Mouse (Mus musculus): Measurements from ENCODE around the gene Zfp335. TPM values are rescaled to one million over a fixed set of nuclear protein-coding genes. Genes with fewer than 3 reads are reported as not detected.

Gene Zfp335
- polyA plus RNA-seq, 1 experiment from 2014 or later, result 11.3 TPM

DNA sequence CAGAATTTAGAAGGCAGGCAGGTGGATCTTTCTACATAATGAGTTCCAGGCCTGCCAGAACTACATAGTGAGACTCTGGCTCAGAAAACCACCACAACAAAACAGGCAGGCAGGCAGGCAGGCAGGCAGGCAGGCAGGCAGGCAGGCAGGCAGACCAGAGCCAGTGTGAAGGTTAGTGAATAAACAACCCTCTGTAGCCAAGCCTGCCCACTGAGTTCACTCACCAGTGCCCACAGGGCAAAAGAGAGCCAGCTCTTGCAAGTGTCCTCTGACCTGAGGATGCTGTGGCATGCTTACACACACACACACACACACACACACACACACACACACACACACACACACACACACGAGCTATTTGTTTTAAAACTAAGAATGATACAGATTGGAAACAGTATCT, 8.1 kb downstream of the Zfp335 start:
- H3K4me2 ChIP-seq (ENCODE audit: low read depth, low read length), result no peak overlapping the region
- 0 out of 2 replicates have a peak, but pooled peaks cover 4% of the 10 kb centered on the region for H3K9me3 ChIP-seq (replicated peaks; ENCODE audit: control insufficient read depth, low read length)
- no peaks in the 10 kb centered on the region for H3K27me3 ChIP-seq (ENCODE audit: control insufficient read depth, insufficient read depth, low read length)
- ATAC-seq (ENCODE audit: insufficient read depth, low FRiP score), result no peak
- whole genome bisulfite sequencing, result 58% methylated on average over 1 of the region's 1 CpGs
- H3K4me1 ChIP-seq (ENCODE audit: control insufficient read depth, insufficient read depth, low read length), result no peaks in the 10 kb centered on the region
- peaks cover 60% of the 10 kb centered on the region for H3K36me3 ChIP-seq (ENCODE audit: control insufficient read depth, insufficient read depth, low read length)
- no peak overlapping the region for H3K4me3 ChIP-seq (replicated peaks; ENCODE audit: low read length)
- H3K27ac ChIP-seq (ENCODE audit: low read length), result no peak overlapping the region
- no peak overlapping the region for H3K9ac ChIP-seq (ENCODE audit: low read length)

- H3K4me2 ChIP-seq (ENCODE audit: low read depth, low read length), result no peak overlapping the region
- H3K9me3 ChIP-seq (replicated peaks; ENCODE audit: control insufficient read depth, low read length), result 0 out of 2 replicates have a peak, but pooled peaks cover 4% of the 10 kb centered on the region
- 0 out of 2 replicates have a peak, but pooled peaks have one; percentile 23 for ATAC-seq (ENCODE audit: insufficient read depth, low FRiP score)
- no peak overlapping the region for H3K27ac ChIP-seq (ENCODE audit: low read length)
- no peaks in the 10 kb centered on the region for H3K4me1 ChIP-seq (ENCODE audit: control insufficient read depth, insufficient read depth, low read length)
- H3K27me3 ChIP-seq (ENCODE audit: control insufficient read depth, insufficient read depth, low read length), result no peaks in the 10 kb centered on the region
- peaks cover 50% of the 10 kb centered on the region for H3K36me3 ChIP-seq (ENCODE audit: control insufficient read depth, insufficient read depth, low read length)
- WGBS, result 92% methylated on average over 13 of the region's 13 CpGs
- no peak overlapping the region for H3K9ac ChIP-seq (ENCODE audit: low read length)
- no peak overlapping the region for H3K4me3 ChIP-seq (replicated peaks; ENCODE audit: low read length)
Observed at GRCm38 (mm10) chr2:164901380-164901779, 10.2 kb downstream of the Zfp335 start.

DNA sequence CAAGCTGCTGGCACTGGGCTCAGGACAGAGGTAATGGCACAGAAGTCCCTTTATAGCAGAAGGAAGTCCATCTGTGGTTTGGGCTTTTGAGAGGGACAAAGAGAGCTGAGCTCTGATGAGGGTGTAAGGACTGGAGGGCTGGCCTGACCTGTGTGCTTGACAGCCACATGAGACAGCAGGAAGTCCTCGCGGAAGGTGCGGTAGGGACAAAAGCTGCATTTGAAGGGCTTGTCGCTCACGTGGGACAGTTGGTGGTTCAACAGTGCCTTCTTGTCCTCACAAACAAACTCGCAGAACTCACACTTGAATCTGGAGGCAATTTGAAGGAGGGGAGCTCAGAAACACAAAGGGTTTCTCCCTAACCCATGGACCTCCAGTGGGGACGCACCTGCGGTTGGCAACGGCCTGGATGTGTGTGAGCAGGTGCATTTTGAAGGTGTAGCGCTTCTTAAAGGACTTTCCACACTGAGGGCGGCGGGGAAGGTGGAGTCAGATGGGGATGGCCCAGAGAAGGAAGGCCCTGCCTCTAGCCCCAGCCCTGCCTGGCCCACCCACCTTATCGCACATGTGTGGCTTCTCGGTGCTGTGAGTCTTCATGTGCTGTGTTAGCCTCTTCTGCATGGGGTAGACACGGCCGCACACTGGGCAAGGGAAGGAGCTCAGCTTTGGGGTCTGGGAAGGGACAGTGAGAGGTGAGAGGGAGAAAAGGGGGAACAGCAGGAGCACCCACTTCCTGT, 11.7 kb downstream of the Zfp335 start:
- no peak overlapping the region for H3K9ac ChIP-seq (ENCODE audit: low read length)
- H3K9me3 ChIP-seq (replicated peaks; ENCODE audit: control insufficient read depth, low read length), result no peaks in the 10 kb centered on the region
- H3K4me1 ChIP-seq (ENCODE audit: control insufficient read depth, insufficient read depth, low read length), result no peaks in the 10 kb centered on the region
- no peak overlapping the region for H3K27ac ChIP-seq (ENCODE audit: low read length)
- H3K27me3 ChIP-seq (ENCODE audit: control insufficient read depth, insufficient read depth, low read length), result no peaks in the 10 kb centered on the region
- ATAC-seq (ENCODE audit: insufficient read depth, low FRiP score), result no peak
- 90% methylated on average over 16 of the region's 16 CpGs for WGBS
- H3K36me3 ChIP-seq (ENCODE audit: control insufficient read depth, insufficient read depth, low read length), result peaks cover 48% of the 10 kb centered on the region
- no peak overlapping the region for H3K4me3 ChIP-seq (replicated peaks; ENCODE audit: low read length)
- no peak overlapping the region for H3K4me2 ChIP-seq (ENCODE audit: low read depth, low read length)

GRCm38 (mm10) chr2:164899034-164899433, 12.5 kb downstream of the Zfp335 start:
- H3K27ac ChIP-seq (ENCODE audit: low read length), result no peak overlapping the region
- H3K36me3 ChIP-seq (ENCODE audit: control insufficient read depth, insufficient read depth, low read length), result peaks cover 50% of the 10 kb centered on the region
- no peaks in the 10 kb centered on the region for H3K4me1 ChIP-seq (ENCODE audit: control insufficient read depth, insufficient read depth, low read length)
- no peak for ATAC-seq (ENCODE audit: insufficient read depth, low FRiP score)
- no peaks in the 10 kb centered on the region for H3K9me3 ChIP-seq (replicated peaks; ENCODE audit: control insufficient read depth, low read length)
- no peak overlapping the region for H3K9ac ChIP-seq (ENCODE audit: low read length)
- no peaks in the 10 kb centered on the region for H3K27me3 ChIP-seq (ENCODE audit: control insufficient read depth, insufficient read depth, low read length)
- no peak overlapping the region for H3K4me2 ChIP-seq (ENCODE audit: low read depth, low read length)
- H3K4me3 ChIP-seq (replicated peaks; ENCODE audit: low read length), result no peak overlapping the region
- 94% methylated on average over 15 of the region's 15 CpGs for WGBS

DNA sequence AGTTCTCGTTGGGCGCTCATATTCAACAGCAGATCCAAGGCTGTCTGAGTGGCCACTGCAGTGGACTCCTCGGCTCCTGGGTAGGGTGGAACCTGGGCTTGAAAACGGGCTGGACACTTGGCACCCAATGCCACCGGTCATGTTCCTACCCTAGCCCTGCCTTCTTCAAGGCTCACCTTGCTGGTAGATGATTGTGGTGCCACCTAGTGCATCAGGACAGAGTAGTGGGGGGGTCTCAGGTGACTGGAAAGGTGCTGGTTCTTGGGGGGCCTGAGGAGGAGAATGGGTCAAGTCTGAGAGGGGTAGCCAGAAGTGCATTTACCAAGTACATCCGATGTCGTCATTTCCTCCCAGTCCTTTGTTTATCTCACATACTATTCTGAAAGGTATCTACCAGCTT, 13.5 kb downstream of the Zfp335 start:
- no peak for ATAC-seq (ENCODE audit: insufficient read depth, low FRiP score)
- Histone ChIP-seq H3K4me1 (ENCODE audit: control insufficient read depth, insufficient read depth, low read length) (no peaks in the 10 kb centered on the region), H3K36me3 (ENCODE audit: control insufficient read depth, insufficient read depth, low read length) (peaks cover 55% of the 10 kb centered on the region), H3K4me3 (replicated peaks; ENCODE audit: low read length) (no peak overlapping the region), H3K9me3 (replicated peaks; ENCODE audit: control insufficient read depth, low read length) (no peaks in the 10 kb centered on the region), H3K27ac (ENCODE audit: low read length) (no peak overlapping the region), H3K9ac (ENCODE audit: low read length) (no peak overlapping the region), H3K27me3 (ENCODE audit: control insufficient read depth, insufficient read depth, low read length) (no peaks in the 10 kb centered on the region), H3K4me2 (ENCODE audit: low read depth, low read length) (no peak overlapping the region)
- WGBS, result 92% methylated on average over 7 of the region's 7 CpGs

DNA sequence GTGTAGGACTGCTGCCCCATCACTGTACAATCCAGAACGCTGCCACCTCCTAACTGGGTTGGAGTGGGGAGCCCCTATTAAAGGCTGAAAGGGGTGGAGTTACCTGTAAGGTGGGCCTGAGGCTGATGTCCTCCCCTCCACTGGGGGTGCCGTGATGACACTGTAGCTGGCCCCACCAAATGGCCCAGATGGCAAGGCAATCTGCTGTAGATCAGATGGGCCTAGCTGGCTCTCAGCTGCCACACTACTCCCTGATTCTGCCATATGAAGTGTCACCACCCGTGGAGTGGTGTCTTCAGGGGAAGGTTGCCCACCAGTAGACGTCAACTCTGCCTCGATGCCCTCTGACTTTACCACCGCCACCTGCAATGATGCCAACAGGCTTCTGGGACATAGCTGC, 15.7 kb downstream of the Zfp335 start:
- no peak for ATAC-seq (ENCODE audit: insufficient read depth, low FRiP score)

DNA sequence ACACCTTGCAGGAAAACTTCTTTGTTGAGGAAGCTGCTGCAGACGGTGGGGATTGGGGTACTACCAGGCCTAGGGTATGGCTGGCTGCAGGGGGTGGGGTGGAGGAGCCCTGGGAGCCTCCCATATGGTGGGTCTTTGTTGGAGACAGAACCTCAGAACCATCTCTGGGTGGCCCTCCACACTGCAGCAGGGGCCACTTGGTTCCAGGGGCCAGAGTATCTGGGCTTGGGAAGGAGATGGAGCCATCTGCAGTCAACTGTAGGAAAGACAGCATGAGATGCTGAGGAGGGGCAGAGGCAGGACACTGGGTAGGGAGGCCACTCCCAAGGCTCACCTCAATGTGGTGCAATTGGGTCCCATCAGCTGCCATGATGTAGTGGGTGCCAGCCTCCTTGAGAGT, 16.9 kb downstream of the Zfp335 start:
- no peaks in the 10 kb centered on the region for H3K27me3 ChIP-seq (ENCODE audit: control insufficient read depth, insufficient read depth, low read length)
- no peak overlapping the region for H3K4me2 ChIP-seq (ENCODE audit: low read depth, low read length)
- H3K4me3 ChIP-seq (replicated peaks; ENCODE audit: low read length), result no peak overlapping the region
- ATAC-seq (ENCODE audit: insufficient read depth, low FRiP score), result no peak
- no peaks in the 10 kb centered on the region for H3K9me3 ChIP-seq (replicated peaks; ENCODE audit: control insufficient read depth, low read length)
- peaks cover 59% of the 10 kb centered on the region for H3K36me3 ChIP-seq (ENCODE audit: control insufficient read depth, insufficient read depth, low read length)
- no peak overlapping the region for H3K27ac ChIP-seq (ENCODE audit: low read length)
- H3K4me1 ChIP-seq (ENCODE audit: control insufficient read depth, insufficient read depth, low read length), result no peaks in the 10 kb centered on the region
- H3K9ac ChIP-seq (ENCODE audit: low read length), result no peak overlapping the region
- 68% methylated on average over 1 of the region's 1 CpGs for WGBS

More for the DNA sequence above, 15.7 kb downstream of the Zfp335 start:
- Histone ChIP-seq H3K9ac (ENCODE audit: low read length) (no peak overlapping the region), H3K27me3 (ENCODE audit: control insufficient read depth, insufficient read depth, low read length) (no peaks in the 10 kb centered on the region), H3K36me3 (ENCODE audit: control insufficient read depth, insufficient read depth, low read length) (peaks cover 51% of the 10 kb centered on the region), H3K4me2 (ENCODE audit: low read depth, low read length) (no peak overlapping the region), H3K4me1 (ENCODE audit: control insufficient read depth, insufficient read depth, low read length) (no peaks in the 10 kb centered on the region), H3K4me3 (replicated peaks; ENCODE audit: low read length) (no peak overlapping the region), H3K27ac (ENCODE audit: low read length) (no peak overlapping the region), H3K9me3 (replicated peaks; ENCODE audit: control insufficient read depth, low read length) (no peaks in the 10 kb centered on the region)
- 88% methylated on average over 6 of the region's 6 CpGs for WGBS

GRCm38 (mm10) chr2:164894048-164894447, 17.5 kb downstream of the Zfp335 start:
- Histone ChIP-seq H3K27ac (ENCODE audit: low read length) (no peak overlapping the region), H3K9me3 (replicated peaks; ENCODE audit: control insufficient read depth, low read length) (no peaks in the 10 kb centered on the region), H3K27me3 (ENCODE audit: control insufficient read depth, insufficient read depth, low read length) (no peaks in the 10 kb centered on the region), H3K9ac (ENCODE audit: low read length) (no peak overlapping the region), H3K4me3 (replicated peaks; ENCODE audit: low read length) (no peak overlapping the region), H3K36me3 (ENCODE audit: control insufficient read depth, insufficient read depth, low read length) (peaks cover 59% of the 10 kb centered on the region), H3K4me2 (ENCODE audit: low read depth, low read length) (no peak overlapping the region), H3K4me1 (ENCODE audit: control insufficient read depth, insufficient read depth, low read length) (no peaks in the 10 kb centered on the region)
- ATAC-seq (ENCODE audit: insufficient read depth, low FRiP score), result no peak
- WGBS, result 67% methylated on average over 5 of the region's 5 CpGs

DNA sequence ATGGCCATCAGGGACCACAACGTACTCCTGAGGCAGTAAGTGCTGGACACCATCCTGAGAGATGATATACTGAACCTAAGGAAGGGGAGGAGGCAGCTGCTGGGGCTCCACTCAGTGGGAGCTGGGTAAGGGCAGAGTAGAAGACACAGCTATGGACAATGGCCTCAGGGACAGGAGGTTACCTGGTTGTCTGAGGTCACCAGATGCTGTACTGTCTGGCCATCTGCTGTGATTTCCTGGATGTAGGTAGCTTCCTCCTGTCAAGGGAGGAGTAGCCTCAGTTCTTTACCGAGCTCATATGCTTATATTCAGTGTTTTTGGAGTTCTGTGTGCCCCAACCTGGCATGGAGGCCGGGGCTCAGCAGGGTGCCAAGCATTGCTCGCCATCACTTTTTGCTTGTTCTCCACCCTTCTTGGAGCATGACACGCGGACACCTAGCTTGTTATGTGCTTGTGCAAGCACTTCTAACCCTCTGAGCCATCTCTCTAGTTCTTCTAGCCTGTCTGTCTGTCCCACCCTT, 18.8 kb downstream of the Zfp335 start:
- Histone ChIP-seq H3K36me3 (ENCODE audit: control insufficient read depth, insufficient read depth, low read length) (peaks cover 59% of the 10 kb centered on the region), H3K27ac (ENCODE audit: low read length) (no peak overlapping the region), H3K4me1 (ENCODE audit: control insufficient read depth, insufficient read depth, low read length) (no peaks in the 10 kb centered on the region), H3K9me3 (replicated peaks; ENCODE audit: control insufficient read depth, low read length) (no peaks in the 10 kb centered on the region), H3K4me2 (ENCODE audit: low read depth, low read length) (no peak overlapping the region), H3K4me3 (replicated peaks; ENCODE audit: low read length) (no peak overlapping the region), H3K27me3 (ENCODE audit: control insufficient read depth, insufficient read depth, low read length) (no peaks in the 10 kb centered on the region), H3K9ac (ENCODE audit: low read length) (no peak overlapping the region)
- ATAC-seq (ENCODE audit: insufficient read depth, low FRiP score), result no peak
- 93% methylated on average over 6 of the region's 6 CpGs for WGBS

Data from stomach, embryonic 16.5 days (tissue).